Mouse (Mus musculus): ENCODE results near the gene Hadh. TPM values are rescaled to one million over a fixed set of nuclear protein-coding genes. Genes with fewer than 3 reads are reported as not detected.

Hadh gene
- total and polyA plus RNA-seq, 3 experiments, result 39.1 to 66.9 TPM; not detected in 1

- Histone ChIP-seq H3K4me3 (ENCODE audit: control insufficient read depth in 1 of 2, insufficient read depth in 1 of 2, low read depth in 2 of 2, low read length in 2 of 2) (no peak overlapping the region), H3K27me3 (ENCODE audit: control insufficient read depth in 1 of 2, insufficient read depth in 2 of 2, low read length in 2 of 2) (no peaks in the 10 kb centered on the region), H3K27ac (ENCODE audit: control insufficient read depth, low read depth, low read length) (no peak overlapping the region), H3K9ac (ENCODE audit: control insufficient read depth, low read depth, low read length, poor library complexity, severe bottlenecking) (no peak overlapping the region), H3K9me3 (replicated peaks; ENCODE audit: insufficient read depth, low read length) (no peaks in the 10 kb centered on the region), H3K36me3 (ENCODE audit: control insufficient read depth in 1 of 2, insufficient read depth in 2 of 2, low read length in 2 of 2) (peaks cover 0 to 2% of the 10 kb centered on the region in 2 experiments; a peak in 2 of 4 replicates), H3K4me1 (ENCODE audit: control insufficient read depth in 1 of 2, insufficient read depth in 2 of 2, low read length in 2 of 2) (peaks cover 0 to 4% of the 10 kb centered on the region in 2 experiments; a peak in 1 of 4 replicates), H3K79me2 (ENCODE audit: control insufficient read depth, insufficient read depth, low read length, poor library complexity) (no peaks in the 10 kb centered on the region)
- TF ChIP-seq MAX (IDR thresholded peaks at IDR 0.05; ENCODE audit: low read length), result no peak
- TF ChIP-seq TCF12 (IDR thresholded peaks at IDR 0.05; ENCODE audit: low read depth, low read length), result peak; percentile 12; the same call in 1 of the 2 replicates
- peak; percentile 30; the same call in 1 of the 2 replicates for TF ChIP-seq GATA1 (IDR thresholded peaks at IDR 0.05; ENCODE audit: low read depth, low read length)
- TF ChIP-seq POLR2AphosphoS2 (IDR thresholded peaks at IDR 0.05; ENCODE audit: low read length), result no peak
- 0 out of 2 replicates have a peak, but pooled peaks have one; percentile 39 for TF ChIP-seq ETS1 (IDR thresholded peaks at IDR 0.05; ENCODE audit: low read depth, low read length)
- TF ChIP-seq ZKSCAN1 (IDR thresholded peaks at IDR 0.05; ENCODE audit: low read depth, low read length), result no peak
- no peak for TF ChIP-seq NELFE (IDR thresholded peaks at IDR 0.05; ENCODE audit: low read depth, low read length)
- no peak for TF ChIP-seq TBP (IDR thresholded peaks at IDR 0.05; ENCODE audit: low read depth, low read length)
- no peak for TF ChIP-seq SMC3 (IDR thresholded peaks at IDR 0.05; ENCODE audit: low read depth, low read length)
- TF ChIP-seq KAT2A (conservative IDR thresholded peaks at IDR 0.05; ENCODE audit: low read depth, low read length), result no peak
- no peak for TF ChIP-seq GABPA (IDR thresholded peaks at IDR 0.05; ENCODE audit: low read depth, low read length)
- no peak for TF ChIP-seq ZNF384 (IDR thresholded peaks at IDR 0.05; ENCODE audit: low read depth, low read length)
- TF ChIP-seq POLR2A (IDR thresholded peaks at IDR 0.05; ENCODE audit: control insufficient read depth in 1 of 2, insufficient read depth in 1 of 2, low read depth in 1 of 2, low read length in 2 of 2, poor library complexity in 1 of 2), result no peak
- TF ChIP-seq EP300 (IDR thresholded peaks at IDR 0.05; ENCODE audit: low read depth in 1 of 2, low read length in 2 of 2), result peak in 1 of 2 experiments; percentile 26; a peak in 2 of 4 replicates
- no peak for TF ChIP-seq JUND (IDR thresholded peaks at IDR 0.05; ENCODE audit: low read depth, low read length)
- TF ChIP-seq RCOR1 (IDR thresholded peaks at IDR 0.05; ENCODE audit: low read depth, low read length), result no peak
- no peak for DNase-seq (ENCODE audit: low read depth, low spot score)
Observed at GRCm38 (mm10) chr3:131292349-131292748, 20.4 kb upstream of the Hadh start.

GRCm38 (mm10) chr3:131291890-131292289 is 20.0 kb upstream of the Hadh start:
- Histone ChIP-seq H3K27me3 (ENCODE audit: control insufficient read depth in 1 of 2, insufficient read depth in 2 of 2, low read length in 2 of 2) (no peaks in the 10 kb centered on the region), H3K9ac (ENCODE audit: control insufficient read depth, low read depth, low read length, poor library complexity, severe bottlenecking) (no peak overlapping the region), H3K27ac (ENCODE audit: control insufficient read depth, low read depth, low read length) (no peak overlapping the region), H3K36me3 (ENCODE audit: control insufficient read depth in 1 of 2, insufficient read depth in 2 of 2, low read length in 2 of 2) (peaks cover 0 to 2% of the 10 kb centered on the region in 2 experiments; a peak in 2 of 4 replicates), H3K4me1 (ENCODE audit: control insufficient read depth in 1 of 2, insufficient read depth in 2 of 2, low read length in 2 of 2) (peaks cover 0 to 4% of the 10 kb centered on the region in 2 experiments; a peak in 1 of 4 replicates), H3K9me3 (replicated peaks; ENCODE audit: insufficient read depth, low read length) (no peaks in the 10 kb centered on the region), H3K79me2 (ENCODE audit: control insufficient read depth, insufficient read depth, low read length, poor library complexity) (no peaks in the 10 kb centered on the region), H3K4me3 (ENCODE audit: control insufficient read depth in 1 of 2, insufficient read depth in 1 of 2, low read depth in 2 of 2, low read length in 2 of 2) (no peak overlapping the region)
- no peak for DNase-seq (ENCODE audit: low read depth, low spot score)
- TF ChIP-seq SIN3A (IDR thresholded peaks at IDR 0.05; ENCODE audit: low read length) (no peak), RAD21 (IDR thresholded peaks at IDR 0.05; ENCODE audit: low read depth, low read length) (no peak), MXI1 (IDR thresholded peaks at IDR 0.05; ENCODE audit: low read depth, low read length) (no peak), GATA1 (IDR thresholded peaks at IDR 0.05; ENCODE audit: low read depth, low read length) (no peak), POLR2AphosphoS2 (IDR thresholded peaks at IDR 0.05; ENCODE audit: low read length) (no peak), ZC3H11A (IDR thresholded peaks at IDR 0.05; ENCODE audit: low read depth, low read length) (no peak), ZNF384 (IDR thresholded peaks at IDR 0.05; ENCODE audit: low read depth, low read length) (no peak), USF2 (IDR thresholded peaks at IDR 0.05; ENCODE audit: borderline replicate concordance in 1 of 2, insufficient read depth in 1 of 2, low read depth in 1 of 2, low read length in 2 of 2) (no peak), HCFC1 (IDR thresholded peaks at IDR 0.05; ENCODE audit: low read depth, low read length) (no peak), JUND (IDR thresholded peaks at IDR 0.05; ENCODE audit: low read depth, low read length) (no peak), MAZ (IDR thresholded peaks at IDR 0.05; ENCODE audit: low read depth, low read length) (no peak), UBTF (IDR thresholded peaks at IDR 0.05; ENCODE audit: borderline replicate concordance, insufficient read depth, low read depth, low read length) (no peak), NRF1 (IDR thresholded peaks at IDR 0.05; ENCODE audit: insufficient read depth, low read depth, low read length, poor library complexity, severe bottlenecking) (no peak), ZKSCAN1 (IDR thresholded peaks at IDR 0.05; ENCODE audit: low read depth, low read length) (no peak), CHD1 (IDR thresholded peaks at IDR 0.05; ENCODE audit: low read depth, low read length) (no peak), E2F4 (IDR thresholded peaks at IDR 0.05; ENCODE audit: borderline replicate concordance, low read depth, low read length) (no peak)

Data from MEL (cell line).